Mouse (Mus musculus) spleen, postnatal 36 days (tissue): ENCODE measurements around the gene Tmem164.
A peak's percentile ranks its signal among the peaks of the same experiment; 100 is the strongest.
"Not testable (repeated sequence)": the region's sequence is repeated elsewhere in the genome, so short reads cannot be mapped to it uniquely, and the experiment has no call there.

ENCODE experiments used
- DNase-seq, 2 experiments: peaks; one replicate each; pipeline ENCODE4 v3.0.0; 2022; ENCODE audit warnings: low spot score in 2 of 2, mixed read lengths in 1 of 2

The Tmem164 gene

DNA sequence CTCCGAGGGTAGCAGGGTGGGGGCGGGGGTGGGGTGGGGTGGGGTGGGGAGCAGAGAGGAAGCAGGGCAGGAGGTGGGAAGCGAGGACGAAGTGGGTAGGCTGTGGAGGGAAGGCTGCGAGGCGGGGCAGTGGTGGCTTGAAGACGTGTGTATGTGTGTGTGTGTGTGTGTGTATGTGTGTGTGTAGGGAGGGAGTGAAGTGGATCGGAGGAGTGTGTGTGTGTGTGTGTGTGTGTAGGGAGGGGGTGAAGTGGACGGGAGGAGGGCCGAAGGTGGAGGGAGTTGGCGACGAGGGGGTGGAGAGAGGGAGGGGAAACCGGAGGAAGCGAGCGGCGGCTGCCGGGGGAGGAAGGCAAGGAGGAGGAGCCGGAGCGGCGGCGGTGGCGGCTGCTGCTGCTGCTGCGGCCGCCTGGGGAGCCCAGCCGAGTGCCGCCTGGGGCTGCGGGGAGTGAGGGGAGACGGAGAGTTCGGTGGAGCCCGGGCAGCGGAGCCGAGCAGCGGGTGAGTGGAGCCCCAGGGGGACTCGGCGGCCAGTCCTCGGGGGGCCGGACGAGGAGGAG, at the start of gene Tmem164:
Gene Tmem164, plus strand, starts transcription at position 351 of the 560 bp plus-strand sequence.
- DNase-seq = peak; percentile 77

DNA sequence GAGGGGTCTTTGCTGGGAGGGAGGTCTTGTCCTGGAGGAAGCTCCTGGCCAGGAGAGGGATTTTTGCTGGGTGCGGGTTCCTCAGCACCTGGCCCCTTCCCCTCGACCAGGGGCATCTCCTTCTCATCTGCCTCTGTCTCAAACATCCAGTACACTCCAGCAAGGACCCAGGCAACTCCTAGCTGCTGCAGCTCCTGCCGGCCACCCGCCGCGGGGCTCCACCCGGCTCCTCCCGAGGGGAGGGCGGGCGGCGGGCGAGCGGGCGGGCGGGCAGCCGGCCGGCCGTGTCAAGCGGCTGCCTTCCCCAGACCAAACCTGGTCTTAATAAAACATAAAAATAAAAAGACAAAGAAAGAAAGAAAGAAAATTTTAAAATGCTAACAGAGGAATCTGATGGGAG, 48.2 kb upstream of the Tmem164 start:
- DNase-seq = not testable (repeated sequence)

DNA sequence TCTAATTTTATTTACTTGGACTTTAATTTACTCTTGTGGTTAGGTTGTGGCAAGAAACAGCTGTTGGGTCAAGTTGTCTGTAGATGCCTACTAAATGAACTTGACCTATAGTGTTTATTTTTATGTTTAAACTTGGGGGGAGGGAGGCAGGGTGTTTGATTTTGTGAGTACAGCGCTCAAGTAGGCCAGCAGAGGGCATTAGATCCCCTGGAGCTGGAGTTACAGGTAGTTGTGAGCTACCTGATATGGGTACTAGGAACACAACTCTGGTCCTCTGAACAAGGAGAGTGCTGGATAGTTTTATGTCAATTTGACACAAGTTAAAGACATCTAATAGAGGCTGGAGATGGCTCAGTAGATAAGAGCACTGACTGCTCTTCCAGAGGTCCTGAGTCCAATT, 34.0 kb upstream of the Tmem164 start:
- no peak for DNase-seq

DNA sequence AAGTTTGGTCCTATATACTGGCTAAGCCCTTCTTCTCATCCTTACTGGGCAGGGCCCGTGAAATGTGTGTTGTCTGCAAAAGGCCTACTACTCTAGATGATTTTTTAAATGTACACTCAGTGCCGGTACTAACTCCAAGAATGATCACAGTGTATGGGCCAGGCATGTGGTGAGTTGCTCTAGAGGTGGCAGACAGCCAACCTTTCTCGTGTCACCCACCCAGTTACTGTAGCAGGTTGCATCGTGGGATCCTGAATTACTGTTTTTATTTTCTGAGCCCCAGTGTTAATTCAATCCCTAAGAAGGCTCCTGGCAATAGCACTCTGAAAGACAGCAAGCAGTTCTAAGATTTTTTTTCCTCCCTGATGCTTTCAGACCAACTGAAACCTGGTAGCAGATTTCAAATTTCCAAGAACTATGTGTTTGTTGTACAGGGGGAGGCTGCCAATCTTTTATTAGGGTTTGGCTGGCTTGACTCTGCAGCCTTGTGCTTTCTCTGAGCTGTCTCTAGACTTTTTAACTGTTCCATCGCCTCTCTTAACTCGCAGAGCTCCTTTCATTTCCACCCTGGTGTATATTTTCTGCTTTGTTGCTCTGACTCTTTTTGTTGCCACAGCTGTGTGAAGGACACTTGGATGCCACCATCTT, 31.0 kb upstream of the Tmem164 start:
- no peak for DNase-seq

DNA sequence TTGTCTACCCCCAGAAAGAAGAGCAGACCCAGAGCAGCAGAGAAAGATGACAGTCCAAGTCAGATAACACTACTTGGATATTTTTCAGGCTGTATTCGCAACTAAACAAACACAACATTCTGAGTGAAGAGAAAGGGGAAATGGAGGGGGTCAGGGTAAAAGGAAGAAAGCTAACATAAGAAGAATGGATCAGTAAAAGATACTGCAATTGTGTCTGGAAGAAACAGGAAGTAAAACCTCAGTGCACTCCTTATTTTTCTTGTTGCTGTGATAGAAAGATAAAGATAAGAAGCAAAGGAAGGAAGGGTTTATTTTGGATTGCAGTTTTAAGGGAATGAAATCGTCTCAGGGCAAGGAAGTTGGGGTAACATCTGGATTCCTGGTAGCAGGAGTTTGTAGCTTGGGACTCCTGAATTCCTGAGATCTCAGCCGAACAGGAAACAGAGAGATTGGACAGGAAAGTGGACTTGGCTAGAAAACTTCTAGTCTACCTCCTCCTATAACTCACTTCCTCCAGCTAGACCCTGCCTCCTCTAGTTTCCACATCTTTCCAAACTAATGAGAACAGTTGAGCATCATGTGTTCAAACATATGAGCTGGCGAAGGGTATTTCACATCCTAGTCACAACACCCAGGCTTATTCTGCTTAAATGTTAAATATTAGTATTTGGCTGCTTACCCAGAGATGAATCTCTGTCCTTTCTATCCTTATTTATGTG, 16.3 kb upstream of the Tmem164 start:
- DNase-seq = no peak

DNA sequence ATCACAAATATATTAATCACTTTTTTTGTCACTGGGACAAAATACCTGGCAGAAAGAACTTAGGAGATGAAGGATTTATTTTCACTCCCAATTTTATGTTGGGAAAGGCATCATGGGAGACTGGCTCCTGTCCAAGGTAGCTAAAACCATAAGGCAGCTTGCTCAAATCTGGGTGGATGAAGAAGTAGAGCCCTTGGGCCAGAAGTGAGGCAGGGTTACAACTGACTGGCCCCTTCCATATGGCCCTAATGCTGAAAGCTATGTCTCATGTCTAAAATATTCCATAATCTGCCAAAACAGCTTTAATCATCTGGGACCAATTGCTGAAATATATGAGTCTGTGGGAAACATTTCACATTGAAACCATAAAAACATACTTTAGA, 15.8 kb upstream of the Tmem164 start:
- no peak for DNase-seq

DNA sequence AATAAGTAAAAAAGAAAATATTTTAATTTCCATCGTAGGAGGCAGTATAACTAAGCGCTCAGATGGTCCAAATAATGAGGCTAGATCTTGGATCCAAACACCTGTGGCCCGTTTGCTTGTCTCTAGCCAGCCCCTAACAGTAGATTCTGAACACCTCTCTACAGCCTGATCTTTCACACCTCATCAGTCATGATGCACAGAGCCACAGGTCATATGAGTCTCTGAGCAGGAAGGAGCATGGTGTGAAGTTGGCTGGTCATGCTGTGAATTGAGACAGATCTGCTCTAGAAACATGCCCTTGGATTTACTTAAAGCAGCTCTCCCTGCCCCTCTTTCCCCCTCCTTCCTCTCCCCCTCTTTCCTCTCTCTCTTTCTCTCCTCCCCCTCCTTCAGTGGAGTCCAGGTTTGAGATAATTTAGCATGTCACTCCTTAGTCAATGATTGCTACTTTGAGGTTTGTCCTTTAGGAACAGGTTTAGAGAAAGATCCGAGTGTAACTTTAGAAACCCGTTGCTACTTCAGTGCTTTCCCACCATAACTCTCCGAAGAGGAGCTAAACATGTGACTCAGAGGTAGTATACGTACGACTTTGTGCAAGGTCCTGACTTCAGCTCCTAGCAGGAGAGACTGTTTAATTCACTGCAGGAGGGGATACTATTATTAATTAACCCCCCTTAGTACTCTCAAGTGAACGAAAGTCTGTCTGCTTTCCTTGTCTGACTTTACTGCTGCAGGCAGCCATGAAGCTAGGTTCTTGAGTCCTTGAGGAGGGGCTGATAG, 11.7 kb upstream of the Tmem164 start:
- no peak for DNase-seq

DNA sequence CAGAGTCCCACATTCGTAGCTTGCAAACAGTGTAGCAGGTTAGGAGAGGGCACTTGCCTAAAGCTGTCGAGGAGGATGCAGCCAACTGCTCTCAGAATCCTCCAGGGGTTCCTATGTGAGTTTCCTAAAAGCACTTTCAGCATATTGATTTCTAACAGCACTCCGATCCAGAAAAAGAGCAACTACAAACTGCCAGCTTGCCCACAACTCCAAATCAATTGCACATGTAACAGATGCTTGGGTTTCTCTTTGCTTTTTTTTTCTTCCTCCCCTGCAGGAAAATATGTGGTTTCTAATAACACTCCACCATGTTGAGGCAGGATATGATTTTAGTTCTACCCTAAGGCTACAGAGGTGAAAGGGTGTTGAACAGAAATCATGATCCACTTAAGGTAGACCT, 11.1 kb upstream of the Tmem164 start:
- DNase-seq = no peak

DNA sequence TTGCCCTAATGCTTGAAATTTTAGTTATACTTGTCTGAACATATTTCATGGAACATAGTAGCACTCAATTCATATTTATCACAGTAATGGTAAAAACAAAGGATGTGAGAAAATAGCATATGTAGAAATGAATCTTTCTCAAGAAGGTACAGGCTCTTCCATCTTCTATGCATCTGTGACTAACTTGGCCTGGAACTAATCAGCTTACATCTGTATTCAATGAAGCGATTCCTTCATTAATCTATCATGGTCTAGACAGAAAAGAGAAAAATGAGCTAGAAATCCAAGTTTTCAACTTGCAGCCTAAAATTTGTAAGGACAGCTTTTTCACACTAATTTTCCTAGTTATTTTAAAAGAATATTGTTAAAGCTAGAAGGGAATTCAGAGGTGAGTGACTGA, 10.1 kb upstream of the Tmem164 start:
- no peak for DNase-seq

DNA sequence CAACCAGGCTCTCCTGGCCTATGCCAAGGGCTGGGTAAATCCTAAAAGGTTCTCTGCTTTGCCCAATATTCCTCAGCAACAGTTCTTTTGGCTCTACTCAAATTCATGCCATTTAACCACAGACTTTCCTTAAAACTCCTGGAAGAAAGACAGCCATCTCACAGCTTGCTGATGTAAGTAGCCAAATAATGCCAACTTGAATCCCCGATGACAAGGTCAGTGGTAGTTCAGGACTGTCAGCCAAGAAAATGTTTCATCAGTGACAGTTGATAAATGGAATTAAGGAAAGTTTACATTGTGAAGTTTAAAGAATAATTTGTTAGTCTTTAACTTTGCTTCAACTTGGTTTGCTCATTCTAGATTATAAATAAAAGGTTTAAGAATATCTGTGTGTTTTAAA, 8.5 kb upstream of the Tmem164 start:
- no peak for DNase-seq

DNA sequence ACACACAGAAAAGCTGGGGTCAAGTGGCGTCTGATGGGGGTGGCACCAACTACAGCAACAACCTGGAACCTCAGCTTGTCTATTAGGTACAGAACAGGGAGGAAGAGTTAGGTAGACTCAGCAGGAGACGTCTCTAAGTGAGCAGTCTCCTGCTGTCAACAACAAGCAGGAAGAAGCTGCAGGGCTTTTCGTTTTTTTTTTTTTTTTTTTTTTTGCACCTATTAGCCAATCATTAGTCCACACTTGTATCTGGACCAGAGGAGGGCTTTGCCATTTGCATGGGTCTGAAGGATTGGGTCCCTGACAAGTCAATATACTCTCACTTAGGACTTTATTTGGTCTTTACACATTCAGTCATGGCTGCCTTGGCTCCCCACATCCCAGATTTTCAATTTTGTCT, 4.0 kb upstream of the Tmem164 start:
- no peak for DNase-seq

DNA sequence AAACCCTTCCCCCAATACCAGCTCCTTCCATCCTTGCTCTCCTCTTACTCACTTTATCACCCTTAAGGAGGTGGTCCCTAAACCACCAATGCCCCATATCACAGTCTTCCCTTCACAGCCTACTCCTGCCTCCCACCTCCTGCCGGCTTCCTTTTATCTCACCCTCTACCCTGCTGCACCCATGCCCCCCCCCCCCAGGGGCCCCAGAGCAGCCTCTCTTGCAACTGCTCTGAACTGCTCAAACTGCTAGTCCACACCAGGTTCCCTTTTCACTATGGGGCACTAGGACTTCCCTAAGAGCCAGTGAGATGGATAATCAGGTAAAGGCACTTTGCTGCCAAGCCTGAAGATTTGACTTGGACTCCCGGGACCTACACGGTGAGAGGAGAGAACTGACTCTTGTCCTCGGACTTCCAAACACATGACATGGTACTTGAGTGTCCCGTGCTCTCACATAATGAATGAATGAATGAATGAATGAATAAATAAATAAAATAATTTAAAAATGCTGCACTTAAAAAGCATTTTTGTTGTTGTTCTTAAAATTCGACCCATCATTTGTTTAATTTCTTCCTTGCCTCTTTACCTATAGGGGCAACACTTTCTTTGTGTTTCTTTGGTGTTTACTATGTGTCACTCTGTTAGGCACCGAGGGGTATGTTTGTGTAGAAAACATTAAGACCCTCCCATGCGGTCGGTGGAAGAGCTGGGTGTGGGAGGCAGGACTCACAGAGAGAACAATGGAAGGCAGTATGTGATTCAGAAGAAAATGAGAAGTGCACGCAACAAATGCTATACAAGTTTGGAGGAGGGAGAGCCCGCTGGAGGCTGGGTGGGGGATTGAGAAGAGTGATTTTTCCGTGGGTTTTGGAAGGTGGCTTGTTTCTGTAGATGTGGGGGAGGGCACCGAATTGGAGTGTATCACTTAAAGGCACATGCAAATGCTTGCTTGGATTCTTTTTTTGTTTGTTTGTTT, 2.4 kb upstream of the Tmem164 start:
- no peak for DNase-seq

DNA sequence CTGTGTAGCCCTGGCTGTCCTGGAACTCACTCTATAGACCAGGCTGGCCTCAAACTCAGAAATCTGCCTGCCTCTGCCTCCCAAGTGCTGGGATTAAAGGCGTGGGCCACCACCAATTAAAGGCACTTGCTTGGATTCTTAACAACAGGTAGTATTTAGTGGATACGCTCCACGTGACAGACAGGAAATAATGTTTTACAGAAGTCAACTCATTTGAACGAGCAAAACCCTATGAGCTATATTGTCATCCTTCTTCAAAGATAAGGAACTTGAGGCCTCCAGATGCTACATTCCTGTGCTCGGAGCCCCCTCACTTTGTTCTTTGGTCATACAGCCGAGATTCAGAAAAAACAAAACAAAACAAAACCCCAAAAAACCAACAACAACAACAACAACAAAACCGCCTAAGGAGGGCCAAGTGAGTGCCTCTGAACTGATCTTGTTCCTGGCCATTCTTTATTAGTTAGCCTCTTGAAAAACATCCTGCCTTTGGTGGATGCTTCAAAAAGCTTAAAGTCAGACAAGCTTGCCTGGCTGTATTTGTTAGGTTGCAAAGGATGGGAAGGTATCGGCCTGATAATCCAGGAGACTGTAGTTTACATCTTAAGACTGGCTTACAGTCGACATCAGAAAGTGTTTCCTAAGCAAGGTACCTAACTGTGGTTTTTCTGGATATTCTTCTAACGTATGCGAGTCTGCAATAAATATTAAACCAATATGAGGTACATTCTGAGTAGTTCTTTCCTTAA, 1.5 kb upstream of the Tmem164 start:
- no peak for DNase-seq

DNA sequence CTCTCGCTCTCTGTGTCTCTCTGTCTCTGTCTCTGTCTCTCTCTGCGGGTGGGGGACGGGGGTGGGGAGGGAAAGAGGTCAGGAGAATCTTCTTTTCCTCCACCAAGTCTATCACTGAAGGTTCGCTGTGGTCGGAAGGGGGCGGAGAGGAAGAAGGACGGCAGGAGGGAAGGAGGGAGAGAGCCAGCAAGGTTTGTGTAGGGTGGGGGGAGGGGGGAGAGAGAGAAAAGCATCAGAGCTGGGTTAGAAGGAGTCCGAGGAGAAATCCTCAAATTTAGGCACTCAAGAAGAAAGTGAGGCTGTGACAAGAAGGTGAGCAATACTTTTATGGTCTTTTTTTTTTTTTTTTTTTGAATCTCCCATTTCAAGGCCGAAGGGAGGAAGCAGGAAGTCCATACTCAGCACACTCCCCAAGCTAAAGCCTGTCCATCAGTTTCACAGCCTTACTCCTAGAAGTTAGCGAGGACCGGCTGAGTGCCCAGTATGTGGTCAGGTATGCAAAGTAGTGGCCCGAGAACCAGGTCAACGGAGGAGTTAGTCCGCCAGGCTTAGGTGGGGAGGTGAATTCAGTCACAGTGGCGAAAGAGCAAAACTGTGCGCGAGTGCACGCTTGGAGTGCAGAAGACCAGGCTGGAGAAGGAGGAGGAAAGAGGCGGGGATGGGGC, 683 bp upstream of the Tmem164 start:
- DNase-seq = peak in 1 of 2 experiments; percentile 16

DNA sequence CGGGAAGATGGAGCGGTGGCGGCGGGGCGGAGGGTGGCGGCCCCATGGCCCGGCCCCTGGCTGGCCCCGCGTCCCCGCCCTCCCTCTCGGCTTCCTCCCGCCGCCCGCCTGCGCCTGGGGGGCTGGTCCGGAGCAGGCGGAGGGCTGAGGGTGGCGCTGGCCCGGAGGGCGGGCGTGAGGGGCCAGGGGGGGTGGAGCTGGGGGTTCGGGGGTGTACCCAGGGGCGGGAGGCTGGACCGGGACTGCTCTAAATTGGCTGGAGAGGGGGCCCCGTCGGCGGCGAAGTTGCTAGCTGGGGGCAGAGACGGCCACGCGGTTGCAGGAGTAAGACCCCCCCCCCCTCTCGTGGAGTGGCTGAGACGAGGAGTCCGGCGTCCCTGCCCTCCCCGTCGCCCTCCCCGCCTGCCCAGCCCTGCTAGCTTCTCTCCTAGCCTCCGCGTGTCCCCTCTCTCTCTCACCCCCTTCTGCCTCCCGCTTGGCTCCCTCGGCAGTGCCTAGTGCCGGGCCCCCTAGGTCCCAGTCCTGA, 473 bp downstream of the Tmem164 start:
- peak; percentile 50 to 65 for DNase-seq

DNA sequence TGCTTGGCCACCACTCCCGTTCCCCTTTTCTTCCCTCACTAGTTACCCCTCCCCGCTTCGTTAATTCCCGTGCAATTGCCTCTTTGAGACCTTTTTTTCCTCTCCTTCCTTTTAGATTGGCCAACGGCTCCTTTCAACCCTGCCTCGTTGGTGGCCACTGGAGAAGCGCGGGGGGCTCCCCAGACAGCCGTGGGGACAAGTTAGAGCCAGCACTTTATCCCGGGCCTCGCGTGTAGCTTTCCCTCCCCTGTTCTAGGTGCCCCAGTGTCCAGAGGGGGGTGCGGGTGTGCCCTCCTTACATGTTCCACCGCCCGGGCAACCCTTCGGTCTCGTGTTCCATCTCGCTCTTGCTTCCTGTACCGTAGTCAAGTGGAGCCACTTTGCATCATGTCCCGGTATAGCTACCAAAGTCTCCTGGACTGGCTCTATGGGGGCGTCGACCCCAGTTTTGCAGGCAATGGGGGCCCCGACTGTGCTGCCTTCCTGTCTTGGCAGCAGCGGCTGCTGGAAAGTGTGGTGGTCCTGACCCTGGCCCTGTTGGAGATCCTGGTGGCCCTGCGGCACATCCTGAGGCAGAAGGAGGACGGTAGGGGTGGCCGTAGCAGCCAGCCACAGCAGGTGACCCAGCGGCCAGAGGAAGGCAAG, 1.1 kb downstream of the Tmem164 start:
- peak in 1 of 2 experiments; percentile 2 for DNase-seq

DNA sequence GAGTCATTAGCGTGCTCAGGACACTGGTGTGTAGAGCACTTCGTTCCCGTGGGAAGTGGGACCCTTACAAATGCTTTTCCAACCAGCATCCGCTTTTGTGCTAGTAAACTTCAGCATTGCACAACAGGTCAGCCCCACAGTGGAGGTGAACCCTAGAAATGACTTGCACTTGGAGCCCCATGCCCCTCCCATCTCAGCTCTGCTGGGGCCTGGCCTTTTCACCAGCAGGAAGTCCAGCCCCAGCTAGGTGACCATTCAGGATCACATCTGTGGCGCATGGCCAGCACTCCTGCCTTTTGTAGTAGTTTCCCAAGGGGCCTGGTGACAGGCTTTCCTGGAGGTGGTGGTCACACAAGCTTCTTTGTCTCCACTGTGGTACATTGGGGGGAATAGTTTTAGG, 1.8 kb downstream of the Tmem164 start:
- no peak for DNase-seq

DNA sequence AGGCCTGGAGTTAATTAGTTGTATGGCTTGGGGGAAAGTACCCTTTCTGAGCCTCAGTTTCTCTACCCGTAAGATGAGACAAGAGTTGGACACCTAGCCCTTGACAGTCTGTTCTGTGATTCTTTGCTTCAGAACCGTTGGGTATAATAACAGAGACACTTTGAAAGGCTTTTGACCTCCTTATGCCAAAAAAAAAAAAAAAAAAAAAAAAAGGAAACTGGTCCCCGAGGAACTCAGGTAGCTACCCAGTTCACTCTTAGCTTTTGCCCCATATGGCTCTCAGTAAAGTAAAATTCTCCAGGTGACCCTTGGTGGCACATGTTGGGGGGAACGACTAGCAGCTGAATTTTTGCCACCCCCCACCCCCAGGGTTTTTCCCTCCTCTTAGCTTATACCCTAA, 3.5 kb downstream of the Tmem164 start:
- no peak for DNase-seq

DNA sequence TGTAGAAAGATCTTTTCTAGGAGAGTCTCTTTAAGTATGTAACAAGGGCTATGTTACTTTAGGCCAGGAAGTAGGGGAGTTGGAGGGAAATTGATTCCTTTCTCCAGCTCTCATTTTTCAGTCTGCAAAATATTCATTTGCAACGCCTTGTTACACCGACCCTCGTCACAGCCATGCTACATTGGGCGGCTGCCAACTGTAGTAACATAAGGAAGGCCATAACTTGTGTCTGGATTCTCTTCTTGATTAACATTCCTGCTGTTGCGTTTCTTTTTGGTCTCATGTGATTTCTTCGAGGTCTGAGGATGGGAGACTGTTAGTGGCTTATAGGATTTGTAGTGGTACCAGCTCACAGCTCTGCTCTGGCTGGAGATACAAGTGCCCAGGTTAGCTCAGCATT, 4.5 kb downstream of the Tmem164 start:
- DNase-seq = no peak
